Mouse (Mus musculus) stomach, embryonic 14.5 days (tissue): Measurements from ENCODE around the gene Vamp4. TPM values are rescaled to one million over a fixed set of nuclear protein-coding genes. Genes with fewer than 3 reads are reported as not detected.
A peak's percentile ranks its signal among the peaks of the same experiment; 100 is the strongest.

Source experiments
- ATAC-seq: fragments of 200-750 bp; cut with Nextera tagmentation; 2 replicates; pipeline ENCODE4 v1.8.0; 2017; ENCODE audit warnings: low read depth, moderate TSS enrichment; ENCODE audit not compliant: insufficient number of reproducible peaks, insufficient read depth, low FRiP score
- H3K27ac ChIP-seq: fragments of 300-500 bp; sonication (generic); 2 replicates; pipeline ENCODE4 v1.5.1; 2014; ENCODE audit warnings: mild to moderate bottlenecking, low read length, moderate library complexity, mixed read lengths
- H3K27me3 ChIP-seq: fragments of 300-500 bp; sonication (generic); 2 replicates; pipeline ENCODE4 v1.6.1; 2014; ENCODE audit warnings: low read length, control low read depth, mixed read lengths; ENCODE audit not compliant: control insufficient read depth, insufficient read depth
- H3K36me3 ChIP-seq: fragments of 300-500 bp; sonication (generic); 2 replicates; pipeline ENCODE4 v1.6.1; 2014; ENCODE audit warnings: mild to moderate bottlenecking, control low read depth, low read length, moderate library complexity, mixed read lengths; ENCODE audit not compliant: control insufficient read depth, insufficient read depth
- H3K4me1 ChIP-seq: fragments of 300-500 bp; sonication (generic); 2 replicates; pipeline ENCODE4 v1.6.1; 2014; ENCODE audit warnings: low read length, control low read depth, mixed read lengths; ENCODE audit not compliant: control insufficient read depth, insufficient read depth
- H3K4me2 ChIP-seq: fragments of 300-500 bp; sonication (generic); replicated peaks from 2 replicates; pipeline ENCODE4 v1.6.1; 2014; ENCODE audit warnings: low read depth, low read length, control low read depth
- H3K4me3 ChIP-seq: fragments of 300-500 bp; sonication (generic); 2 replicates; pipeline ENCODE4 v1.5.1; 2014; ENCODE audit warnings: low read depth, low read length, control low read depth
- H3K9ac ChIP-seq: fragments of 300-500 bp; sonication (generic); replicated peaks from 2 replicates; pipeline ENCODE4 v1.6.1; 2014; ENCODE audit warnings: low read depth, mild to moderate bottlenecking, control low read depth, low read length, moderate library complexity, mixed read lengths
- H3K9me3 ChIP-seq: fragments of 300-500 bp; sonication (generic); 2 replicates; pipeline ENCODE4 v1.6.1; 2016; ENCODE audit warnings: low read depth, low read length, control low read depth; ENCODE audit not compliant: control insufficient read depth
- WGBS: fragments of 180-500 bp; shearing (Covaris S2); extraction: QIAGEN DNeasy Blood & Tissue Kit; methylation state at CpG from one replicate; pipeline ENCODE4 v1.1.7; 2014; 5-methylcytosine and 5-hydroxymethylcytosine counted together
- polyA plus RNA-seq: library from polyadenylated mRNA; unstranded; fragments of >200 nt; fragmentation: Nextera tagmentation; extraction: Ambion mirVana; gene quantifications from 2 replicates; pipeline ENCODE4 v1.2.1, GENCODE M21; 2014

Vamp4 gene
- polyA plus RNA-seq, 1 experiment from 2014 or later, result 55.8 TPM

DNA sequence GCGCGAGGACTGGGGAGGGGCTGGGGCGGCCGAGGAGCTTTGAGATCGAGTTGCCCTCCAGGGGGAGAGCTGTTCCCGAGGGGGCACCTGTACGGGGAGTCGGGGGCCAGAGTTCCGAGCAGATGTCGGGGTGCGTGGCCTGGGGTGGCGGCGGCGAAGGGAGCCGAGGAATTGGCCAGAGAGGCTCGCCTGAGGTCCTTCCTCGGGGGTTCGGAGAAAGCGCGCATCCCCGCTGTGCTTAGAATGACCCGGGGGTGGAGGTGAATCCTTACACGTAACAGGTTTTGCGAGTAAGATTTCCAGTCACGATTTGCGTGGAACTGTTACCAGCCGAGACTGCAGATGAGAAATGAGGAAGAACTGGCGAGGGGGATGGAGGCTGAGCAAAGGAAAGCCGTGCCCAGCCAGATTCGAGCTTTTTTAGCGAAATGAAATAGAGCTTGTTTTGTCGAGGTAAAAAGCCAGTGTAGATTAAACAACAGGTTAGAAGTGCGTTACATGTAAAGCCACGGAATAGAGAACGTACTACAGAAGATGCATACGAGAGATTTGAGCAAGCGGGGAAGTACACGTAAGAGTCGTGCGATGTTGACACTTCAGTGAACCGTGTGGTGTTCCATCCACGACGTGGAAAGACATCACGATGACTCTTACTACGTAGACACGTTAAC lies 751 bp downstream of the Vamp4 start:
- no peaks in the 10 kb centered on the region for H3K4me1 ChIP-seq
- peak overlapping the region; percentile 55 for H3K4me2 ChIP-seq
- H3K9ac ChIP-seq, result peak overlapping the region; percentile 78
- peak; percentile 5; the same call in 1 of the 2 replicates for ATAC-seq
- WGBS, result under 1% methylated on average over 46 of the region's 46 CpGs
- peak overlapping the region; percentile 74 for H3K4me3 ChIP-seq
- peaks cover 8% of the 10 kb centered on the region; the same call in 1 of the 2 replicates for H3K36me3 ChIP-seq
- H3K9me3 ChIP-seq, result no peaks in the 10 kb centered on the region
- no peaks in the 10 kb centered on the region for H3K27me3 ChIP-seq
- H3K27ac ChIP-seq, result peak overlapping the region; percentile 71

DNA sequence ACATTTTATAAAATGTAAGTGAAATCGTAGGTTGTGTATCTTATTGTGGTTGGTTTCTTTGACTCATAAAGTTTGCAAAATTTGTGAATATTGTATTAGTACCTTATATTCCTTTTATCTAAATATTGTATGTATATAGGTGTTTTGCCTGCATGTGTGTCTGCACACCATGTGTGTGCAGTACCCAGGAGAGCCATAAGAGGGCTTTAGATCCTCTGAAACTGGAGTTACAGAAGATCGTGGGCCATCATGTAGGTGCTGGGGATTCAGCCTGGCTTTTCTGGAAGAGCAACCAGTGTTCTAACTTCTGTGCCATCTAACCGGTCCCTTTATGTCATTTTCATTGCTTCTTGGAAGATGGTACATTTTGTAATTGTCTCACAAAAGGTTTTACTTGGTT lies 4.8 kb downstream of the Vamp4 start:
- no peak overlapping the region for H3K4me2 ChIP-seq
- peaks cover 14% of the 10 kb centered on the region for H3K36me3 ChIP-seq
- no peak for ATAC-seq
- H3K4me3 ChIP-seq, result no peak overlapping the region
- WGBS, result 93% methylated on average over 3 of the region's 3 CpGs
- H3K4me1 ChIP-seq, result no peaks in the 10 kb centered on the region
- no peak overlapping the region for H3K27ac ChIP-seq
- no peaks in the 10 kb centered on the region for H3K27me3 ChIP-seq
- no peaks in the 10 kb centered on the region for H3K9me3 ChIP-seq
- no peak overlapping the region for H3K9ac ChIP-seq

DNA sequence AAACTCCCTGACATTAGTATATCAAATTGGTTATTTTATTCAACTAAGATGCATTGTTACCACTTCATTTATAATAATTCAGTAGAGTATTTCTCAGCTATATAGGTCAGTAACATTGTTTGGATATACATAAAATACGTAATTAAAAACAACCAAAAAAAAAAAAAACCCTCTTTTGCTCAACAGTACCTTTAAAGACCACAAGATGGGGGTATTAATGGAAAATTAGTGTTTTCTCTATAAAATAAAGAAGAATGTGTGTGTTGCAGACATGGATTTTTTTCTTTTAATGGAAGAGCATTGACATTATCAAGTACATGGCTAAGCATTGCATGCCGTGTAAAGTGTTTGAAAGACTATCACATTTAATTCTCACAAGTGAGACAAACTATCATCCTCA lies 12.6 kb downstream of the Vamp4 start:
- Histone ChIP-seq H3K4me2 (no peak overlapping the region), H3K27me3 (no peaks in the 10 kb centered on the region), H3K9me3 (no peaks in the 10 kb centered on the region), H3K27ac (no peak overlapping the region), H3K4me3 (no peak overlapping the region), H3K36me3 (peaks cover 14% of the 10 kb centered on the region), H3K9ac (no peak overlapping the region), H3K4me1 (no peaks in the 10 kb centered on the region)
- no peak for ATAC-seq
- 81% methylated on average over 2 of the region's 2 CpGs for WGBS

DNA sequence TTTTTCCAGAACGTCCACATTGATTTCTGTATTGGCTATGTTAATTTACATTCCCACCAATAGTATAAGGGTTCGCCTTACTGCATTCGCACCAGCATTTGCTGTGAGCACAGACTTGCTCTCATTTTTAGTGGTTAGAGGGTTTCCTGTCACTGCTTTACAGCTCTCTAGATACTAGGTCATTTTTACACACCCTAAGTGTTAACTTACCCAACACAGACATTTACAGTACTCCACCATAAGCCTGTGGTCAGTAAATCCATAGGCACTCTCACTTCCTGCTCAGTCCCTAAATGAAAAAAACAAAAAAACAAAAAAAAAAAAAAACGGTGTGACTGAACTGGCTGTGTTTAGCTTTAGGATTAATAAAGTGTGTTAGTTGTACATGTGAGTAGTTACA lies 16.0 kb downstream of the Vamp4 start:
- Histone ChIP-seq H3K36me3 (peaks cover 10% of the 10 kb centered on the region; the same call in 1 of the 2 replicates), H3K9me3 (no peaks in the 10 kb centered on the region), H3K4me3 (no peak overlapping the region), H3K27me3 (no peaks in the 10 kb centered on the region), H3K4me1 (no peaks in the 10 kb centered on the region), H3K4me2 (no peak overlapping the region), H3K9ac (no peak overlapping the region), H3K27ac (no peak overlapping the region)
- 77% methylated on average over 4 of the region's 4 CpGs for WGBS
- no peak for ATAC-seq

DNA sequence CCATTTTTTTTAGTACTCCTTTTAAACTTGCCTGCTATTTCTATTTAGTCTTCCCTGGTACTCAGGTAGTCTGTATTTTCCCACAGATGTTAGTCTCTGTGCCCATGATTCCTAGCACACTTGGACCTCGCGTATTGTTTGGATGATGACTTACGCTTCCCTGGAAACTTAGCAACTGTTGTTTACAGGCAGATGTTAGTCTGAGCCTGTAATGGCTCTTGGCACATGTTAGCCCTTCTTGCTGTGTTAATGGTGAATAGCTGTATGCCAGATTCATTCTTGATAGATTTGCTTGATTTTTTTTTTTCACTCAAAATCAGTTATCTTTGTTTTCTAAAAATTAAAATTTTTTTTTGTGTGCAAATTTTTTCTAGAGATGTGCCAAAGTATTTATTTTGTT lies 18.3 kb downstream of the Vamp4 start:
- Histone ChIP-seq H3K4me3 (no peak overlapping the region), H3K9me3 (no peaks in the 10 kb centered on the region), H3K9ac (no peak overlapping the region), H3K27ac (no peak overlapping the region), H3K27me3 (no peaks in the 10 kb centered on the region), H3K36me3 (peaks cover 7% of the 10 kb centered on the region), H3K4me2 (no peak overlapping the region), H3K4me1 (no peaks in the 10 kb centered on the region)
- no peak for ATAC-seq
- 59% methylated on average over 3 of the region's 3 CpGs for WGBS

DNA sequence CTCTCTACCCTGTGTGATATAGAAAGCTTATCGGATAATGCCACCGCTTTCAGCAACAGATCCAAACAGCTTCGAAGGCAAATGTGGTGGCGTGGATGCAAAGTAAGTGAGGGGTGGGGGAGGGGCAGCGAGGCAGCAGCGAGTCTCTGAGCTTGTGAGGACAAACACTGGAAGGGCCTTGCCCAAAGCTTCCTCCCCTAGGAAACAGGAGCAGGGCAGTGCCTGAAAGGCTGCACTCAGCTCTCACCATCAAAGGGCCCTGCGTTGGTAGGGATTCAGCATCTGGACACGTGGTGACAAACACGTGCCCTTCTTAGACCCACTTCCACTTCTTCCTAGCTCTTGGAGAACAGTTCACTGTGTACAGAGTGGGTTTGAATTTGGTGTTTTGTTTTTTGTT lies 19.1 kb downstream of the Vamp4 start:
- Histone ChIP-seq H3K27ac (no peak overlapping the region), H3K27me3 (no peaks in the 10 kb centered on the region), H3K9me3 (no peaks in the 10 kb centered on the region), H3K4me2 (no peak overlapping the region), H3K4me3 (no peak overlapping the region), H3K36me3 (peaks cover 5% of the 10 kb centered on the region), H3K9ac (no peak overlapping the region), H3K4me1 (no peaks in the 10 kb centered on the region)
- ATAC-seq, result no peak
- 18% methylated on average over 9 of the region's 9 CpGs for WGBS

DNA sequence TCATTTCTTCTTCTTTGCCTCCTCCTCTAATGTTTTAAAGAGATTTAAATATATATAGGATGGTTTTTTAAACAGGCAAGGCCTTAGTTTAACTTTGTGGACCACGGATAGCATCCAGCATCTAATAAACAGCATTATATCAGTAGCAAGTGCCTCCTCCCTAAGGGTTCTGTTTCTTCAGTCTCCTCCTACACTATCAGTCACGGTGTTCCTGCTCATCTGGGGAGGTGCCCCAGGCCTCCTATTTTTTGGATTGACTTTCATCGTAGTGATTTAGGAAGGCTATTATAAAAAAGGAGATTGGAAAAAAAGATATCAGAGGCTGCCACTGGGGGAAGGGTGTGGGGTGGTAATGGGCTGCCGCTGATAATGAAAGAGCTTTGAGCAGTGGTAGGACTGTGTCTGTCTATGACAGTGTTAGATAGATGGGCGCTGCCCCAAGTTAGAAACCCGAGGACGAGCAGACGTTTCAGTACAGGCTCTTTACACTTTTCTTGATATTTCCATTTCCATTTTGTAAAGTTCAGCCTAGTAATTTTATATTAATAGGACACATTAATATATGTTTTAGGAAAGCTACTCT lies 20.2 kb downstream of the Vamp4 start:
- H3K4me1 ChIP-seq, result no peaks in the 10 kb centered on the region
- WGBS, result 75% methylated on average over 8 of the region's 8 CpGs
- no peaks in the 10 kb centered on the region for H3K9me3 ChIP-seq
- ATAC-seq, result no peak
- H3K27me3 ChIP-seq, result no peaks in the 10 kb centered on the region
- H3K9ac ChIP-seq, result no peak overlapping the region
- H3K4me3 ChIP-seq, result no peak overlapping the region
- no peak overlapping the region for H3K4me2 ChIP-seq
- peaks cover 3% of the 10 kb centered on the region for H3K36me3 ChIP-seq
- no peak overlapping the region for H3K27ac ChIP-seq

DNA sequence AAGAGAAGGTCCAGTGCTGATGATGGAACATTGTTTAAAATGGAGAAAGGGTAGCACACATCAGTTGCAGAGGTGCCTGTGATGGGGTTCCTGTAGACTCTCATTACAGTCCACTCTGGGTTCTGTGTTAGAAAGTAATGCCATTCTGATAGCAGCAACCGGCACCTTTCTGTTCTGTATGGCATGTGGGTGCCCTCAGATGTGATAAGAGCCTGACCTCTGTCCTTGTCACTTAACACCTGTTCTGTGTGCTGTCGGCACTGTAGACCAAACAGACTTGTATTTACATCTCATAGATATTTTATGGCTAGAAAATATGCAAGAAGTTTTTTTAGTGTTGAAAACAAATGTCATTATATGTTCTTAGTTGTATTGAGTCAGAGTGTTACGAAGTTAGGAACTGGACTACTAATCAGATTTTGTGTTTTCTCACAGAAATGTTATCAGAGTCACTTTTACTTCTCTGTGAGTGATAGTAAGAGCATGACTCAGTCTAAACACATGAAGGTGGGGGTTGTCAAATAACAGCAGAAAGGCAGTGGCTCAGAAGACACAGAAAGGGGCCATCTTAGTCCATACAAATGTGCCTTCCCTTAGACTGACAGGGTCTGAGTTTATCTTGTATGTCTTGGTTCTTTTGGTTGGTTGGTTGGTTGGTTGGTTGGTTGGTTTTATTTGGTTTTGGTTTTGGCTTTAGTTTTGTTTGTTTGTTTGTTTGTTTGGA lies 27.2 kb downstream of the Vamp4 start:
- no peak for ATAC-seq
- Histone ChIP-seq H3K9ac (no peak overlapping the region), H3K4me1 (no peaks in the 10 kb centered on the region), H3K36me3 (peaks cover 6% of the 10 kb centered on the region), H3K4me3 (no peak overlapping the region), H3K27me3 (no peaks in the 10 kb centered on the region), H3K27ac (no peak overlapping the region), H3K4me2 (no peak overlapping the region), H3K9me3 (no peaks in the 10 kb centered on the region)
- WGBS, result 55% methylated on average over 3 of the region's 3 CpGs
